Mouse (Mus musculus) MEL (cell line): ENCODE measurements around the gene Oog4. TPM values are rescaled to one million over a fixed set of nuclear protein-coding genes. Genes with fewer than 3 reads are reported as not detected.

Experiments used
- DNase-seq: peaks from one replicate; pipeline ENCODE4 v3.0.0; 2011; ENCODE audit warnings: low read depth, low spot score
- H3K27ac ChIP-seq: 2 replicates; pipeline ENCODE4 v1.5.1; 2012; ENCODE audit warnings: low read depth, mild to moderate bottlenecking, control low read depth, low read length, moderate library complexity; ENCODE audit not compliant: control insufficient read depth
- H3K27me3 ChIP-seq, 2 experiments: fragments of 150-350 bp in 1 of 2; sonication (generic) in 1 of 2; 2 replicates each; pipeline ENCODE4 v1.6.1; 2012; ENCODE audit warnings: low read length in 2 of 2, mild to moderate bottlenecking in 2 of 2, improper control_type of control experiment in 1 of 2, moderate library complexity in 1 of 2; ENCODE audit not compliant: insufficient read depth in 2 of 2, control insufficient read depth in 1 of 2
- H3K36me3 ChIP-seq, 2 experiments: 2 replicates each; pipeline ENCODE4 v1.6.1; 2012 to 2014; ENCODE audit warnings: low read length in 2 of 2, improper control_type of control experiment in 1 of 2, inconsistent platforms in 1 of 2, mild to moderate bottlenecking in 1 of 2; ENCODE audit not compliant: insufficient read depth in 2 of 2, control insufficient read depth in 1 of 2
- H3K4me1 ChIP-seq, 2 experiments: fragments of 150-350 bp in 1 of 2; sonication (generic) in 1 of 2; 2 replicates each; pipeline ENCODE4 v1.6.1; 2012; ENCODE audit warnings: low read length in 2 of 2, improper control_type of control experiment in 1 of 2, mild to moderate bottlenecking in 1 of 2; ENCODE audit not compliant: insufficient read depth in 2 of 2, control insufficient read depth in 1 of 2
- H3K4me3 ChIP-seq, 2 experiments: fragments of 150-350 bp in 1 of 2; sonication (generic) in 1 of 2; 2 replicates each; pipeline ENCODE4 v1.5.1; 2012; ENCODE audit warnings: low read depth in 2 of 2, low read length in 2 of 2, mild to moderate bottlenecking in 2 of 2, moderate library complexity in 2 of 2, control low read depth in 1 of 2, improper control_type of control experiment in 1 of 2; ENCODE audit not compliant: control insufficient read depth in 1 of 2, insufficient read depth in 1 of 2
- H3K79me2 ChIP-seq: 2 replicates; pipeline ENCODE4 v1.6.1; 2012; ENCODE audit warnings: mild to moderate bottlenecking, low read length, moderate library complexity; ENCODE audit not compliant: control insufficient read depth, poor library complexity, insufficient read depth
- H3K9ac ChIP-seq: 2 replicates; pipeline ENCODE4 v1.6.1; 2012; ENCODE audit warnings: low read depth, mild to moderate bottlenecking, control low read depth, low read length, moderate library complexity; ENCODE audit not compliant: control insufficient read depth, poor library complexity, severe bottlenecking
- H3K9me3 ChIP-seq: fragments of 150-350 bp; sonication (generic); replicated peaks from 2 replicates; pipeline ENCODE4 v1.6.1; 2012; ENCODE audit warnings: mild to moderate bottlenecking, low read length, improper control_type of control experiment, moderate library complexity; ENCODE audit not compliant: insufficient read depth
- CHD2 ChIP-seq: IDR thresholded peaks from 2 replicates; pipeline ENCODE4 v1.6.1; 2011; ENCODE audit warnings: low read length, improper control_type of control experiment
- CTCF ChIP-seq, 3 experiments: IDR thresholded peaks in 2 of 3; conservative IDR thresholded peaks in 1 of 3; 2 replicates each; pipeline ENCODE4 v1.5.1; 2011 to 2012; ENCODE audit warnings: low read length in 3 of 3, low read depth in 2 of 3, mild to moderate bottlenecking in 2 of 3, improper control_type of control experiment in 1 of 3, inconsistent platforms in 1 of 3, mixed read lengths in 1 of 3, moderate library complexity in 1 of 3; ENCODE audit not compliant: control insufficient read depth in 1 of 3, insufficient read depth in 1 of 3, poor library complexity in 1 of 3, severe bottlenecking in 1 of 3
- ELF1 ChIP-seq: IDR thresholded peaks from 2 replicates; pipeline ENCODE4 v1.6.1; 2014; ENCODE audit warnings: low read depth, mild to moderate bottlenecking, inconsistent platforms, low read length, improper control_type of control experiment, moderate library complexity
- EP300 ChIP-seq, 2 experiments: IDR thresholded peaks; 2 replicates each; pipeline ENCODE4 v1.6.1; 2011; ENCODE audit warnings: improper control_type of control experiment in 2 of 2, low read length in 2 of 2, low read depth in 1 of 2, mild to moderate bottlenecking in 1 of 2
- ETS1 ChIP-seq: IDR thresholded peaks from 2 replicates; pipeline ENCODE4 v1.6.1; 2012; ENCODE audit warnings: low read depth, mild to moderate bottlenecking, inconsistent platforms, low read length, improper control_type of control experiment, moderate library complexity
- GATA1 ChIP-seq: IDR thresholded peaks from 2 replicates; pipeline ENCODE4 v1.6.1; 2011; ENCODE audit warnings: low read depth, low read length, improper control_type of control experiment
- JUND ChIP-seq: IDR thresholded peaks from 2 replicates; pipeline ENCODE4 v1.6.1; 2011; ENCODE audit warnings: low read depth, mild to moderate bottlenecking, improper control_type of control experiment, low read length
- MAFK ChIP-seq: IDR thresholded peaks from 2 replicates; pipeline ENCODE4 v1.6.1; 2011; ENCODE audit warnings: low read depth, mild to moderate bottlenecking, low read length, improper control_type of control experiment, borderline replicate concordance
- MAX ChIP-seq: IDR thresholded peaks from 2 replicates; pipeline ENCODE4 v1.6.1; 2011; ENCODE audit warnings: low read length, improper control_type of control experiment
- MEF2A ChIP-seq: IDR thresholded peaks from 2 replicates; pipeline ENCODE4 v1.6.1; 2014; ENCODE audit warnings: low read depth, mild to moderate bottlenecking, inconsistent platforms, low read length, improper control_type of control experiment; ENCODE audit not compliant: poor library complexity, insufficient replicate concordance, severe bottlenecking; ENCODE audit errors: extremely low read depth
- MXI1 ChIP-seq: IDR thresholded peaks from 2 replicates; pipeline ENCODE4 v1.6.1; 2011; ENCODE audit warnings: mild to moderate bottlenecking, low read depth, low read length, improper control_type of control experiment
- NRF1 ChIP-seq: IDR thresholded peaks from 2 replicates; pipeline ENCODE4 v1.6.1; 2014; ENCODE audit warnings: low read depth, mild to moderate bottlenecking, inconsistent platforms, low read length, improper control_type of control experiment, moderate library complexity; ENCODE audit not compliant: poor library complexity, insufficient read depth, severe bottlenecking
- POLR2A ChIP-seq, 2 experiments: IDR thresholded peaks; 2 replicates each; pipeline ENCODE4 v1.6.1; 2011 to 2012; ENCODE audit warnings: low read length in 2 of 2, mild to moderate bottlenecking in 2 of 2, control low read depth in 1 of 2, improper control_type of control experiment in 1 of 2, low read depth in 1 of 2, moderate library complexity in 1 of 2; ENCODE audit not compliant: control insufficient read depth in 1 of 2, insufficient read depth in 1 of 2, poor library complexity in 1 of 2
- POLR2AphosphoS2 ChIP-seq: IDR thresholded peaks from 2 replicates; pipeline ENCODE4 v1.6.1; 2011; ENCODE audit warnings: low read length, improper control_type of control experiment
- SIN3A ChIP-seq: IDR thresholded peaks from 2 replicates; pipeline ENCODE4 v1.6.1; 2012; ENCODE audit warnings: low read length, improper control_type of control experiment, inconsistent platforms
- SMC3 ChIP-seq: IDR thresholded peaks from 2 replicates; pipeline ENCODE4 v1.6.1; 2011; ENCODE audit warnings: low read depth, low read length, improper control_type of control experiment
- UBTF ChIP-seq: IDR thresholded peaks from 2 replicates; pipeline ENCODE4 v1.6.1; 2012; ENCODE audit warnings: low read depth, mild to moderate bottlenecking, inconsistent platforms, low read length, improper control_type of control experiment, moderate library complexity, borderline replicate concordance; ENCODE audit not compliant: insufficient read depth
- USF2 ChIP-seq, 2 experiments: IDR thresholded peaks; 2 replicates each; pipeline ENCODE4 v1.6.1; 2011 to 2012; ENCODE audit warnings: improper control_type of control experiment in 2 of 2, low read length in 2 of 2, borderline replicate concordance in 1 of 2, inconsistent platforms in 1 of 2, low read depth in 1 of 2, mild to moderate bottlenecking in 1 of 2; ENCODE audit not compliant: insufficient read depth in 1 of 2
- ZC3H11A ChIP-seq: IDR thresholded peaks from 2 replicates; pipeline ENCODE4 v1.6.1; 2012; ENCODE audit warnings: low read depth, mild to moderate bottlenecking, inconsistent platforms, low read length, improper control_type of control experiment
- ZNF384 ChIP-seq: IDR thresholded peaks from 2 replicates; pipeline ENCODE4 v1.6.1; 2012; ENCODE audit warnings: low read depth, mild to moderate bottlenecking, inconsistent platforms, low read length, improper control_type of control experiment
- polyA plus RNA-seq, 2 experiments: library from polyadenylated mRNA; stranded (reverse) in 1 of 2; unstranded in 1 of 2; fragments of >175 nt in 1 of 2; fragments of >200 nt in 1 of 2; gene quantifications; 2 replicates each; pipeline versions ENCODE4 v1.2.1 to v1.2.4; 2012; ENCODE audit warnings: low replicate concordance in 2 of 2, low read depth in 1 of 2; ENCODE audit not compliant: insufficient read length in 2 of 2, insufficient read depth in 1 of 2, missing spikeins in 1 of 2
- total RNA-seq: library from RNA; depleted of rRNA; stranded (reverse); fragments of 300-350 nt; gene quantifications from 2 replicates; pipeline ENCODE4 v1.2.3, GENCODE M21; 2012

Gene Oog4
- total and polyA plus RNA-seq, 3 experiments: not detected

DNA sequence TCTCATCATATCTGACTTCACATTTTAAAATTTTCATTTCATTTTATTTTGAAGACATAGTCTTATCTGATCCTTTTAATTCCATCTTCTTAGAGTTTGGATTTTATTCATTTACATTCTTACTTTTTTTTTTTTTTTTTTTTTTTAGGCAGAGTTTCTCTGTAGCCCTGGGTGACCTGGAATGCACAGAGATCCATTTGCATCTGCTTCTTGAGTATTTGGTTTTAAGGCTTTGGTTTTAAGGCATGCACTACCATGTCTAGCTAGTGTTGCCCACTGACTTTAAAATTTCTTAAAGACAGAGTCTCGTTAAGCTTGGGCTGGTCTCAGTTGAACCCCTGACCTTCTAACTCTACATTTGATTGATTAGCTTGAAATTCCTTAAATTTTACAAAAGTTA lies 36.5 kb downstream of the Oog4 start:
- DNase-seq: no peak
- H3K27ac ChIP-seq: no peak overlapping the region
- no peaks in the 10 kb centered on the region for H3K27me3 ChIP-seq
- H3K36me3 ChIP-seq: no peaks in the 10 kb centered on the region
- no peaks in the 10 kb centered on the region for H3K9me3 ChIP-seq
- no peak for TF ChIP-seq CTCF (IDR thresholded peaks at IDR 0.05 in 2 of 3, conservative IDR thresholded peaks at IDR 0.05 in 1 of 3; ENCODE audit: control insufficient read depth in 1 of 3, insufficient read depth in 1 of 3, low read depth in 2 of 3, low read length in 3 of 3, poor library complexity in 1 of 3, severe bottlenecking in 1 of 3)
- no peak for TF ChIP-seq MXI1
- no peak for TF ChIP-seq MAFK
- TF ChIP-seq ZNF384: no peak
- TF ChIP-seq GATA1: no peak
- TF ChIP-seq ETS1: no peak
- no peak for TF ChIP-seq UBTF
- no peak for TF ChIP-seq NRF1
- TF ChIP-seq SIN3A: no peak
- no peak for TF ChIP-seq MAX
- TF ChIP-seq POLR2AphosphoS2: no peak
- no peak for TF ChIP-seq SMC3
- TF ChIP-seq JUND: no peak
- no peak overlapping the region for H3K9ac ChIP-seq
- no peaks in the 10 kb centered on the region for H3K79me2 ChIP-seq
- no peaks in the 10 kb centered on the region for H3K4me1 ChIP-seq
- no peak overlapping the region for H3K4me3 ChIP-seq

DNA sequence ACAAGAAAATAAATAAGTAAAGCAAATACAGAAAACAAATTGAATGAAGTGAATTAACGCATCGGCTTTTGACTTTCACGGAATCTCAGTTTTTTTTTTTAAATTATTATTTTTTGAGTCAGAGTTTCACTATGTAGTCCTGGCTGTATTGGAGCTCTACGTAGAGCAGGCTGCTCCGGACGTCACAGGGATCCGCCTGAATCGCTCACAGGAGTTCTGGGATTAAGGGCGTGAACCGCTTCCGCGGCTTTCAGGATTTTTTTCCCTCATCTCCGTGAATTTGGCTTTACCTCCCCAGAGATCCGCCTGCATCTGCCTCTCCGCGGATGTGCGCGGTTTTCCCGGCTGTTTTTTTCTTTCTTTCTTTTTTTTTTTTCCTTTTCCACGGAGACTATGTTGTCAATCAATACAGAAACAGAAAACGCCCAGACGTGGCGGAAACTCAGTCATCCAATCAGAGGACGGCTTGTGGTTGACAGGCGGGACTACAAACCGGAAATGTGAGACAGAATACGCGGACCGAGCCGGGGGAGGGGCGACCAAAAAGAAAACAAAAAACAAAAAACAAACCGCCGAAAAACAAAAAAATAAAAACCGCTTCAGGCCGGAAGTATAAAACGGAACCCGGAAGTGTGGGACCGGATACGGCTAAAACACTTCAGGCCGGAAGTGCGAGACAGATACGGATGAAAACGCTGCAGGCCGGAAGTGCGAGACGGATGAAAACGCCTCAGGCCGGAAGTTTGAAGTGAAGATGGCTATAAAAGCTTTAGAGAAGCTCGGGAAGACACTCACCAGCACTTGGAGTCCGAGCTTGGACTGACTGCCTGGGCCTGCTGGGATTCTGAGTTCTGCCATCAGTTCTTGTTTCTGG lies 37.7 kb downstream of the Oog4 start, which contains the start of gene Pramef8:
TSS of gene Pramef8 (plus strand) at position 208 of the 874 bp plus-strand sequence.
- Histone ChIP-seq H3K9ac (no peak within 1 kb of the TSS), H3K27me3 (no peaks in the 10 kb centered on the region), H3K36me3 (no peaks in the 10 kb centered on the region), H3K4me3 (no peak within 1 kb of the TSS), H3K27ac (no peak within 1 kb of the TSS), H3K9me3 (no peaks in the 10 kb centered on the region), H3K4me1 (no peaks in the 10 kb centered on the region), H3K79me2 (no peaks in the 10 kb centered on the region)
- TF ChIP-seq ELF1 (no peak), CHD2 (no peak), POLR2A (IDR thresholded peaks at IDR 0.05; ENCODE audit: control insufficient read depth in 1 of 2, insufficient read depth in 1 of 2, low read depth in 1 of 2, low read length in 2 of 2, poor library complexity in 1 of 2) (no peak), USF2 (IDR thresholded peaks at IDR 0.05; ENCODE audit: borderline replicate concordance in 1 of 2, insufficient read depth in 1 of 2, low read depth in 1 of 2, low read length in 2 of 2) (no peak), ZC3H11A (no peak), MEF2A (no peak), SMC3 (no peak), EP300 (IDR thresholded peaks at IDR 0.05; ENCODE audit: low read depth in 1 of 2, low read length in 2 of 2) (no peak)
- no peak for DNase-seq
